Mouse (Mus musculus) neural tube, embryonic 11.5 days (tissue): ENCODE results near the gene Mapkapk2. TPM values are rescaled to one million over a fixed set of nuclear protein-coding genes. Genes with fewer than 3 reads are reported as not detected.

Experiments
- ATAC-seq: fragments of 200-750 bp; cut with Nextera tagmentation; 2 replicates; pipeline ENCODE4 v1.8.0; 2017; ENCODE audit warnings: moderate number of reproducible peaks, mild to moderate bottlenecking, moderate TSS enrichment, moderate library complexity; ENCODE audit not compliant: insufficient read depth, low FRiP score, low TSS enrichment
- DNase-seq: peaks from one replicate; pipeline ENCODE4 v3.0.0-alpha.2; 2015; ENCODE audit warnings: low spot score
- H3K27ac ChIP-seq: fragments of 300-500 bp; sonication (generic); 2 replicates; pipeline ENCODE4 v1.5.1; 2014; ENCODE audit warnings: low read depth, mild to moderate bottlenecking, low read length
- H3K27me3 ChIP-seq: fragments of 300-500 bp; sonication (generic); 2 replicates; pipeline ENCODE4 v1.6.1; 2014; ENCODE audit warnings: mild to moderate bottlenecking, low read length, mixed read lengths; ENCODE audit not compliant: control insufficient read depth, insufficient read depth
- H3K36me3 ChIP-seq: fragments of 300-500 bp; sonication (generic); 2 replicates; pipeline ENCODE4 v1.6.1; 2014; ENCODE audit warnings: mild to moderate bottlenecking, low read length, moderate library complexity, mixed read lengths; ENCODE audit not compliant: control insufficient read depth, insufficient read depth
- H3K4me1 ChIP-seq: fragments of 300-500 bp; sonication (generic); 2 replicates; pipeline ENCODE4 v1.6.1; 2014; ENCODE audit warnings: low read length, mixed read lengths; ENCODE audit not compliant: control insufficient read depth, insufficient read depth
- H3K4me2 ChIP-seq: fragments of 300-500 bp; sonication (generic); 2 replicates; pipeline ENCODE4 v1.6.1; 2014; ENCODE audit warnings: low read depth, mild to moderate bottlenecking, moderate library complexity
- H3K4me3 ChIP-seq: fragments of 300-500 bp; sonication (generic); 2 replicates; pipeline ENCODE4 v1.5.1; 2014; ENCODE audit warnings: low read depth, low read length
- H3K9ac ChIP-seq: fragments of 300-500 bp; sonication (generic); 2 replicates; pipeline ENCODE4 v1.6.1; 2014; ENCODE audit warnings: mild to moderate bottlenecking, low read length
- H3K9me3 ChIP-seq: fragments of 300-500 bp; sonication (generic); 2 replicates; pipeline ENCODE4 v1.6.1; 2016; ENCODE audit warnings: low read length; ENCODE audit not compliant: control insufficient read depth
- WGBS: fragments of 180-500 bp; shearing (Covaris S2); extraction: QIAGEN DNeasy Blood & Tissue Kit; methylation state at CpG from one replicate; pipeline ENCODE4 v1.1.7; 2014; 5-methylcytosine and 5-hydroxymethylcytosine counted together
- polyA plus RNA-seq: library from polyadenylated mRNA; unstranded; fragments of >200 nt; fragmentation: Nextera tagmentation; extraction: Ambion mirVana; gene quantifications from 2 replicates; pipeline ENCODE4 v1.2.1, GENCODE M21; 2014

Gene Mapkapk2
- polyA plus RNA-seq, 1 experiment from 2014 or later = 36.5 TPM

GRCm38 (mm10) chr1:131062821-131063220 is 34.8 kb downstream of the Mapkapk2 start:
- WGBS = 87% methylated on average over 6 of the region's 6 CpGs
- Histone ChIP-seq H3K9me3 (no peaks in the 10 kb centered on the region), H3K27me3 (no peaks in the 10 kb centered on the region), H3K9ac (no peak overlapping the region), H3K27ac (no peak overlapping the region), H3K36me3 (0 out of 2 replicates have a peak, but pooled peaks cover 1% of the 10 kb centered on the region), H3K4me3 (no peak overlapping the region), H3K4me1 (0 out of 2 replicates have a peak, but pooled peaks cover 2% of the 10 kb centered on the region), H3K4me2 (no peak overlapping the region)
- ATAC-seq = no peak
- no peak for DNase-seq

- DNase-seq (no peak), ATAC-seq (no peak)
- Histone ChIP-seq H3K4me2 (no peak overlapping the region), H3K4me1 (0 out of 2 replicates have a peak, but pooled peaks cover 2% of the 10 kb centered on the region), H3K9ac (no peak overlapping the region), H3K27ac (no peak overlapping the region), H3K9me3 (no peaks in the 10 kb centered on the region), H3K36me3 (peaks cover 4% of the 10 kb centered on the region), H3K4me3 (no peak overlapping the region), H3K27me3 (no peaks in the 10 kb centered on the region)
- 83% methylated on average over 7 of the region's 7 CpGs for WGBS
Observed at GRCm38 (mm10) chr1:131061740-131062254, 35.8 kb downstream of the Mapkapk2 start.

GRCm38 (mm10) chr1:131060290-131061253 is 37.1 kb downstream of the Mapkapk2 start:
- ATAC-seq (peak; percentile 32; the same call in 1 of the 2 replicates), DNase-seq (peak; percentile 46)
- H3K9me3 ChIP-seq = no peaks in the 10 kb centered on the region
- H3K27ac ChIP-seq = no peak overlapping the region
- H3K4me1 ChIP-seq = 0 out of 2 replicates have a peak, but pooled peaks cover 2% of the 10 kb centered on the region
- no peaks in the 10 kb centered on the region for H3K27me3 ChIP-seq
- no peak overlapping the region for H3K9ac ChIP-seq
- no peak overlapping the region for H3K4me2 ChIP-seq
- WGBS = 62% methylated on average over 13 of the region's 13 CpGs
- H3K4me3 ChIP-seq = no peak overlapping the region
- H3K36me3 ChIP-seq = peaks cover 7% of the 10 kb centered on the region

GRCm38 (mm10) chr1:131059841-131060240 is 37.8 kb downstream of the Mapkapk2 start:
- Histone ChIP-seq H3K4me2 (no peak overlapping the region), H3K9me3 (no peaks in the 10 kb centered on the region), H3K27ac (no peak overlapping the region), H3K27me3 (no peaks in the 10 kb centered on the region), H3K9ac (no peak overlapping the region), H3K4me1 (0 out of 2 replicates have a peak, but pooled peaks cover 2% of the 10 kb centered on the region), H3K36me3 (peaks cover 7% of the 10 kb centered on the region), H3K4me3 (no peak overlapping the region)
- ATAC-seq (no peak), DNase-seq (no peak)
- WGBS = 88% methylated on average over 5 of the region's 5 CpGs

GRCm38 (mm10) chr1:131059411-131059810 is 38.2 kb downstream of the Mapkapk2 start:
- no peak overlapping the region for H3K9ac ChIP-seq
- no peak for DNase-seq
- H3K27ac ChIP-seq = no peak overlapping the region
- 71% methylated on average over 1 of the region's 1 CpGs for WGBS
- no peak overlapping the region for H3K4me2 ChIP-seq
- peaks cover 7% of the 10 kb centered on the region for H3K36me3 ChIP-seq
- H3K4me3 ChIP-seq = no peak overlapping the region
- 0 out of 2 replicates have a peak, but pooled peaks cover 2% of the 10 kb centered on the region for H3K4me1 ChIP-seq
- H3K9me3 ChIP-seq = no peaks in the 10 kb centered on the region
- H3K27me3 ChIP-seq = no peaks in the 10 kb centered on the region
- ATAC-seq = no peak

- 80% methylated on average over 7 of the region's 7 CpGs for WGBS
- Histone ChIP-seq H3K4me2 (no peak overlapping the region), H3K9me3 (no peaks in the 10 kb centered on the region), H3K4me3 (no peak overlapping the region), H3K27me3 (no peaks in the 10 kb centered on the region), H3K27ac (no peak overlapping the region), H3K4me1 (0 out of 2 replicates have a peak, but pooled peaks cover under 1% of the 10 kb centered on the region), H3K9ac (no peak overlapping the region), H3K36me3 (peaks cover 7% of the 10 kb centered on the region)
- ATAC-seq (no peak), DNase-seq (no peak)
Observed at GRCm38 (mm10) chr1:131058431-131058830, 39.2 kb downstream of the Mapkapk2 start.

GRCm38 (mm10) chr1:131054251-131054650 is 43.4 kb downstream of the Mapkapk2 start:
- no peak overlapping the region for H3K9ac ChIP-seq
- no peak for ATAC-seq
- no peak for DNase-seq

GRCm38 (mm10) chr1:131053656-131054055 is 44.0 kb downstream of the Mapkapk2 start:
- no peaks in the 10 kb centered on the region for H3K9me3 ChIP-seq
- H3K27ac ChIP-seq = no peak overlapping the region
- no peaks in the 10 kb centered on the region for H3K27me3 ChIP-seq
- H3K4me1 ChIP-seq = no peaks in the 10 kb centered on the region
- H3K4me2 ChIP-seq = no peak overlapping the region
- DNase-seq (no peak), ATAC-seq (peak; percentile 28; the same call in 1 of the 2 replicates)
- H3K4me3 ChIP-seq = no peak overlapping the region
- WGBS = 56% methylated on average over 4 of the region's 4 CpGs
- H3K36me3 ChIP-seq = peaks cover 7% of the 10 kb centered on the region
- no peak overlapping the region for H3K9ac ChIP-seq

More at GRCm38 (mm10) chr1:131054251-131054650, 43.4 kb downstream of the Mapkapk2 start:
- no peak overlapping the region for H3K27ac ChIP-seq
- H3K4me3 ChIP-seq = no peak overlapping the region
- no peaks in the 10 kb centered on the region for H3K4me1 ChIP-seq
- no peaks in the 10 kb centered on the region for H3K27me3 ChIP-seq
- H3K4me2 ChIP-seq = no peak overlapping the region
- H3K9me3 ChIP-seq = no peaks in the 10 kb centered on the region
- peaks cover 7% of the 10 kb centered on the region for H3K36me3 ChIP-seq
- 90% methylated on average over 4 of the region's 4 CpGs for WGBS
